Comparison of ENCODE assay signal across 8 mouse cellular contexts in genomic region chr16:4552829-4553550, GRCm38 (mm10). TPM values are rescaled to one million over a fixed set of nuclear protein-coding genes. Genes with fewer than 3 reads are reported as not detected.
DNase-seq lines count a peak whose midpoint lies in the region; ATAC-seq and TF ChIP-seq lines count a peak whose summit lies in the region.

No protein-coding gene starts in this region.

- peak overlapping the region; percentile 18; the same call in 1 of the 2 replicates for H3K4me3 ChIP-seq in hindbrain, embryonic 10.5 days
- H3K4me3 ChIP-seq in hindbrain, embryonic 14.5 days (replicated peaks; ENCODE audit: low read length) = no peak overlapping the region
- H3K4me3 ChIP-seq in G1E (ENCODE audit: low read depth, low read length) = peak overlapping the region; percentile 67
- no peak overlapping the region for H3K4me3 ChIP-seq in limb, embryonic 11.5 days (ENCODE audit: low read depth, low read length)
- no peak overlapping the region for H3K4me3 ChIP-seq in stomach, postnatal 0 days (ENCODE audit: low read depth, low read length)

- H3K27me3 ChIP-seq in hindbrain, embryonic 10.5 days (ENCODE audit: insufficient read depth, poor library complexity, severe bottlenecking) = no peaks in the 10 kb centered on the region
- H3K27me3 ChIP-seq in hindbrain, embryonic 14.5 days (ENCODE audit: control insufficient read depth, insufficient read depth, low read length) = no peaks in the 10 kb centered on the region
- H3K27me3 ChIP-seq in G1E (ENCODE audit: insufficient read depth, low read length) = no peaks in the 10 kb centered on the region
- H3K27me3 ChIP-seq in limb, embryonic 11.5 days (ENCODE audit: control insufficient read depth, insufficient read depth, low read length) = no peaks in the 10 kb centered on the region
- no peaks in the 10 kb centered on the region for H3K27me3 ChIP-seq in stomach, postnatal 0 days (ENCODE audit: control insufficient read depth, insufficient read depth, low read length)

- H3K9ac ChIP-seq in hindbrain, embryonic 14.5 days = no peak overlapping the region
- peak overlapping the region; percentile 47; the same call in 1 of the 2 replicates for H3K9ac ChIP-seq in limb, embryonic 11.5 days (ENCODE audit: low read length)
- no peak overlapping the region for H3K9ac ChIP-seq in stomach, postnatal 0 days (ENCODE audit: low read length)

- TF ChIP-seq EP300 in stomach, postnatal 0 days (optimal IDR thresholded peaks at IDR 0.05) = no peak

- WGBS in hindbrain, embryonic 10.5 days = 59% methylated on average over 6 of the region's 6 CpGs
- WGBS in hindbrain, embryonic 14.5 days = 57% methylated on average over 6 of the region's 6 CpGs
- 6% methylated on average over 5 of the region's 6 CpGs for WGBS in limb, embryonic 11.5 days
- 27% methylated on average over 6 of the region's 6 CpGs for WGBS in stomach, postnatal 0 days

- H3K4me2 ChIP-seq in hindbrain, embryonic 14.5 days (replicated peaks) = no peak overlapping the region
- H3K4me2 ChIP-seq in limb, embryonic 11.5 days (ENCODE audit: low read depth, severe bottlenecking) = peak overlapping the region; percentile 34
- H3K4me2 ChIP-seq in stomach, postnatal 0 days (replicated peaks; ENCODE audit: low read depth) = no peak overlapping the region; the same call in 1 of the 2 replicates

- peaks cover 54% of the 10 kb centered on the region for H3K36me3 ChIP-seq in hindbrain, embryonic 10.5 days
- peaks cover 27% of the 10 kb centered on the region for H3K36me3 ChIP-seq in hindbrain, embryonic 14.5 days (replicated peaks; ENCODE audit: control insufficient read depth, insufficient read depth)
- H3K36me3 ChIP-seq in G1E (replicated peaks) = peaks cover 80% of the 10 kb centered on the region
- H3K36me3 ChIP-seq in limb, embryonic 11.5 days (ENCODE audit: control insufficient read depth, insufficient read depth, low read length) = peaks cover 7% of the 10 kb centered on the region
- no peaks in the 10 kb centered on the region for H3K36me3 ChIP-seq in stomach, postnatal 0 days (ENCODE audit: control insufficient read depth, insufficient read depth, low read length)

- no peak for ATAC-seq in hindbrain, embryonic 14.5 days (ENCODE audit: low FRiP score)
- ATAC-seq in G1E (ENCODE audit: extremely low read depth, insufficient number of reproducible peaks, low FRiP score, poor library complexity, severe bottlenecking) = peak; percentile 81
- peak; percentile 74 for ATAC-seq in limb, embryonic 11.5 days (ENCODE audit: insufficient number of reproducible peaks, low FRiP score, low TSS enrichment, low read depth)
- ATAC-seq in stomach, postnatal 0 days (ENCODE audit: low FRiP score, low TSS enrichment) = peak; percentile 24; the same call in 1 of the 2 replicates

- H3K9me3 ChIP-seq in hindbrain, embryonic 10.5 days = no peaks in the 10 kb centered on the region
- no peaks in the 10 kb centered on the region for H3K9me3 ChIP-seq in hindbrain, embryonic 14.5 days (ENCODE audit: control insufficient read depth, low read length)
- no peaks in the 10 kb centered on the region; the same call in 1 of the 2 replicates for H3K9me3 ChIP-seq in G1E (replicated peaks)
- H3K9me3 ChIP-seq in limb, embryonic 11.5 days (ENCODE audit: control insufficient read depth, low read length) = no peaks in the 10 kb centered on the region
- H3K9me3 ChIP-seq in stomach, postnatal 0 days (ENCODE audit: control insufficient read depth, low read length) = no peaks in the 10 kb centered on the region

- H3K27ac ChIP-seq in hindbrain, embryonic 10.5 days = peak overlapping the region; percentile 70
- no peak overlapping the region for H3K27ac ChIP-seq in hindbrain, embryonic 14.5 days
- H3K27ac ChIP-seq in limb, embryonic 11.5 days (replicated peaks; ENCODE audit: low read depth, low read length) = peak overlapping the region; percentile 92
- peak overlapping the region; percentile 61 for H3K27ac ChIP-seq in stomach, postnatal 0 days (replicated peaks)

- H3K4me1 ChIP-seq in hindbrain, embryonic 10.5 days (replicated peaks) = peaks cover 40% of the 10 kb centered on the region
- peaks cover 17% of the 10 kb centered on the region; the same call in 1 of the 2 replicates for H3K4me1 ChIP-seq in hindbrain, embryonic 14.5 days (replicated peaks; ENCODE audit: control insufficient read depth, insufficient read depth, low read length)
- peaks cover 90% of the 10 kb centered on the region for H3K4me1 ChIP-seq in G1E (ENCODE audit: insufficient read depth, low read depth, low read length)
- peaks cover 39% of the 10 kb centered on the region for H3K4me1 ChIP-seq in limb, embryonic 11.5 days (ENCODE audit: control insufficient read depth, insufficient read depth, low read length)
- H3K4me1 ChIP-seq in stomach, postnatal 0 days (replicated peaks; ENCODE audit: control insufficient read depth, insufficient read depth) = peaks cover 9% of the 10 kb centered on the region

- TF ChIP-seq CTCF in G1E (IDR thresholded peaks at IDR 0.05; ENCODE audit: low read depth, low read length) = no peak
- no peak for TF ChIP-seq CTCF in stomach, postnatal 0 days (IDR thresholded peaks at IDR 0.05; ENCODE audit: low read depth)

- DNase-seq in hindbrain, embryonic 10.5 days (ENCODE audit: low spot score) = peak; percentile 49
- DNase-seq in hindbrain, embryonic 14.5 days (ENCODE audit: low spot score) = no peak
- peak; percentile 94 for DNase-seq in G1E (ENCODE audit: low spot score)
- peak; percentile 47 to 60 for DNase-seq in gastrocnemius, postnatal 4 days (ENCODE audit: low spot score in 2 of 2)
- DNase-seq in limb, embryonic 11.5 days (ENCODE audit: low spot score) = peak; percentile 89
- DNase-seq in stomach, postnatal 0 days (ENCODE audit: low spot score) = peak; percentile 41
- no peak for DNase-seq in layer of hippocampus, postnatal 36 days
- no peak for DNase-seq in Muller cell, postnatal 12 days (ENCODE audit: inconsistent ontology term)

RNA-seq across cellular contexts. Expression of gene Tfap4, which starts 6.7 kb away (rescaled TPM):
- polyA plus RNA-seq in hindbrain, embryonic 10.5 days (2016; fragmentation: Nextera tagmentation; extraction: Ambion mirVana) = 21.3 and 27.5 TPM in 2 replicates
- polyA plus RNA-seq in hindbrain, embryonic 14.5 days (2014; fragmentation: Nextera tagmentation; extraction: Ambion mirVana) = 8.2 and 8.8 TPM in 2 replicates
- total RNA-seq in G1E (2014; fragmentation: Nextera tagmentation) = 46.3 and 69.0 TPM in 2 replicates
- 23.2 and 26.0 TPM in 2 replicates for total RNA-seq in G1E (2017)
- 81.1 and 87.0 TPM in 2 replicates for polyA plus RNA-seq in G1E (2012)
- 10 to 100 TPM; 10.5 to 11.6 TPM for total RNA-seq in gastrocnemius, postnatal 4 days (2021)
- 34.7 and 35.3 TPM in 2 replicates for polyA plus RNA-seq in limb, embryonic 11.5 days (2014; fragmentation: Nextera tagmentation; extraction: Ambion mirVana)
- polyA plus RNA-seq in stomach, postnatal 0 days (2015; fragmentation: Nextera tagmentation; extraction: Ambion mirVana) = 8.9 and 10.6 TPM in 2 replicates
- 1 to 10 TPM; 4.3 to 4.7 TPM for total RNA-seq in layer of hippocampus, postnatal 36 days (2021)

RNA-seq across cellular contexts. Expression of gene Srl, which starts 11.4 kb away (rescaled TPM):
- polyA plus RNA-seq in hindbrain, embryonic 10.5 days (2016; fragmentation: Nextera tagmentation; extraction: Ambion mirVana) = 22.8 and 23.4 TPM in 2 replicates
- 28.0 and 31.2 TPM in 2 replicates for polyA plus RNA-seq in hindbrain, embryonic 14.5 days (2014; fragmentation: Nextera tagmentation; extraction: Ambion mirVana)
- 5.9 and 8.6 TPM in 2 replicates for total RNA-seq in G1E (2014; fragmentation: Nextera tagmentation)
- 5.3 and 8.5 TPM in 2 replicates for total RNA-seq in G1E (2017)
- 2.3 and 3.5 TPM in 2 replicates for polyA plus RNA-seq in G1E (2012)
- 1,000 to 10,000 TPM; 1,069 to 1,086 TPM for total RNA-seq in gastrocnemius, postnatal 4 days (2021)
- 29.7 and 31.8 TPM in 2 replicates for polyA plus RNA-seq in limb, embryonic 11.5 days (2014; fragmentation: Nextera tagmentation; extraction: Ambion mirVana)
- 2.8 and 3.1 TPM in 2 replicates for polyA plus RNA-seq in stomach, postnatal 0 days (2015; fragmentation: Nextera tagmentation; extraction: Ambion mirVana)
- 10 to 100 TPM; 13.6 to 14.1 TPM for total RNA-seq in layer of hippocampus, postnatal 36 days (2021)

RNA-seq across cellular contexts. Expression of gene Glis2, which starts 41.5 kb away (rescaled TPM):
- polyA plus RNA-seq in hindbrain, embryonic 10.5 days (2016; fragmentation: Nextera tagmentation; extraction: Ambion mirVana) = 27.3 and 27.9 TPM in 2 replicates
- 18.1 and 19.0 TPM in 2 replicates for polyA plus RNA-seq in hindbrain, embryonic 14.5 days (2014; fragmentation: Nextera tagmentation; extraction: Ambion mirVana)
- total RNA-seq in G1E (2014; fragmentation: Nextera tagmentation) = 2.6 and 2.8 TPM in 2 replicates
- total RNA-seq in G1E (2017) = 1.0 and 1.2 TPM in 2 replicates
- polyA plus RNA-seq in G1E (2012) = 2.6 and 3.0 TPM in 2 replicates
- 10 to 100 TPM; 41.4 to 45.9 TPM for total RNA-seq in gastrocnemius, postnatal 4 days (2021)
- 26.2 and 27.4 TPM in 2 replicates for polyA plus RNA-seq in limb, embryonic 11.5 days (2014; fragmentation: Nextera tagmentation; extraction: Ambion mirVana)
- 11.6 and 11.7 TPM in 2 replicates for polyA plus RNA-seq in stomach, postnatal 0 days (2015; fragmentation: Nextera tagmentation; extraction: Ambion mirVana)
- 10 to 100 TPM; 13.1 to 14.6 TPM for total RNA-seq in layer of hippocampus, postnatal 36 days (2021)

Comparison
In these comparisons a context has a peak if more than half of its experiments do, and no peak if none do; other contexts are left out.
1. DNase-seq: peak in hindbrain, embryonic 10.5 days (single experiment), G1E (single experiment), gastrocnemius, postnatal 4 days (2 of 2), limb, embryonic 11.5 days (single experiment) and stomach, postnatal 0 days (single experiment); none in hindbrain, embryonic 14.5 days (single experiment), layer of hippocampus, postnatal 36 days (0 of 2) and Muller cell, postnatal 12 days (single experiment).
2. H3K4me3 ChIP-seq: peak in hindbrain, embryonic 10.5 days (single experiment) and G1E (single experiment); none in hindbrain, embryonic 14.5 days (single experiment), limb, embryonic 11.5 days (single experiment) and stomach, postnatal 0 days (single experiment).